Mouse (Mus musculus): ENCODE data around the gene Olfr1093.

Olfr1093 gene

DNA sequence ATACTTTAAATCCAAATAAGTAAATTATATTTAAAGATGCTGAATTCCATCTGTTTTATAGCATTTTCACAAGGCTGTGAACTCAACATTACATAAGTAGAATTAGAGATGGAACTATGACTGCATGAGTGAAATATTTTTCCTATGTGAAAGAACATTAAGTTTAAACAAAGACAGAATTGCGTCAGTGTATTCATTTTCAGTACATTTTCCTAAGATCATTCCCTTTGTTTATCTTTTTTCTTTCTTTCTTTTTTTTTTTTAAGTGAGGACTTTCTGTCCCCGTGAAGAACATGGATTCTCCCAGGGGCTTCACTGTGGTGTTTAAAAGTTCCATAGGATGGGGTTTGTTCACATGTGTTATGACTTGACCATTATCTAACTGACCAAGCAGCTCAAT lies at the start of gene Olfr1093:
TSS of gene Olfr1093 (plus strand) at position 301 of the 400 bp plus-strand sequence.
- no peak for DNase-seq (ENCODE audit: low spot score)

DNA sequence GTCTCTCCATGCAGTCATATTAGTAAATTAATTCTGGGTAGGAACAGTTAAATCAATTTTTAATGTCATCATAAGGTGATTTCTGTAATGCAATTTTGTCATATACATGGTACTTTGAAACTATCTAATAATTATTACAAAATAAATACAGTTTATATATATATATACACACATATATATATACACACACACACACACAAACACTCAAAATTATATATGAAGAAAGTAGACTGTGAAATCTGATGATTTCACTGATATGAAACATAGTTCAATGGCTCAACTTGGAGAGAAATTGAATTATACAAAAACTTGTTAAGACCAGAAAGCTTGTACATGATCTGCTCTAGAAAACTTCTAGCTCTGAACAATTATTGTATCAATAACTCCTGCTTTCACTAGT lies 48.7 kb upstream of the Olfr1093 start, which contains the start of gene Olfr1089:
TSS of gene Olfr1089 (minus strand) at position 101 of the 400 bp plus-strand sequence.
- no peak for DNase-seq (ENCODE audit: low spot score)

DNA sequence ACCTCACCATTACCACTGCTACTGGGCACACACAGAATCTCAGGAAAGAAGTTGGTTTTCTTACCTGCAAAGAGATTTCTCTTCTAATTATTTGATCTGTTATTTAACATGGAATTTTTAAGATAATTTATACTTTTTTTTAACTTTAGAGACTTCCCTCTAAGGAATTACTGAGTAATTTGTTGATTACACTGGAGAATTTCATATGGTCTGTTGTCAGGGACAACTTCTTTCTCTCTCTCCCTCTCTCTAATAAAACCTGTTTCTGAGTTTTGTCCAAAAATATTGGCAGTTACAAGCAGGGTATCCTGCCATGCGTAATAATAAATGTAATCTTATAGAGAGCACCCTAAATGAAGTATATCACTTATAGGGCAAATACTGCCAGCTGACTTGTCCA lies 23.4 kb upstream of the Olfr1093 start, which contains the start of gene Olfr1090:
TSS of gene Olfr1090 (minus strand) at position 101 of the 400 bp plus-strand sequence.
- no peak for DNase-seq (ENCODE audit: low spot score)

DNA sequence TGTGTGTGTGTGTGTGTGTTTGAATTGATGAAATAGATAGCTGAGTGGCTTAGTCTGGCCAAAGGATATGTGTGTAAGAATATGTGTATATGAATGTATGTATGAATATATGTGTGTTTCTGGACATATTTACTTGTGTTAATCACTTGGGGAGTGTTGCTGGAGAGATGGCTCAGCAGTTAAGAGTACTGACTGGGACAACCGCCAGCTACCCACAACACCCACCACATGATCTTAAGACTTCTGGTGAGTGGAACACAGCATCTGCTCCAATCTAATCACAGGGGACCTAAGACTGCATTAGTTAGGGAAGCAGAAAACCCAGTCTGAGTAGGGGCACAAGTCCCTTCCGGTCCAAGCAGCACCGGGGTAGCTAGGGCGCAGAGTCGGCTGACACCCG lies 21.2 kb upstream of the Olfr1093 start:
- no peak for DNase-seq (ENCODE audit: low spot score)

DNA sequence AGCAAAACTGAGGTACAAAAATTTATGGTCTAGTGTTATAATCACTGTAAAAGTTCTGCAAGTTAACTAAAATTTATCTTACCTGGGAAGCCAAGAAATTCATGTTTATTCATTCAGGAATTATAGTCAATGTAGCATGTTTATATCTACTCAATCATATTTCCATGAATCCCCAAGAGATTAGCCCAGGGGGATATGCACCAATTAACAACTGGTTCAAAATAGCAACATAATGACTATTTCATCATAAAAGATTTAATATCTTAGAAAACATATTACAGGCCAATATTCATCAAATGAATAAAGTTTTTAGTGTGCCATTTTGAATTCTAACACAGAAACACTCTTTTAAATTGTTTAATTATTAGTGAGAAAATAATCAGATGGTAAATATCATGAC lies 27.6 kb downstream of the Olfr1093 start, which contains the start of gene Olfr141:
TSS of gene Olfr141 (minus strand) at position 101 of the 400 bp plus-strand sequence.
- no peak for DNase-seq (ENCODE audit: low spot score)

DNA sequence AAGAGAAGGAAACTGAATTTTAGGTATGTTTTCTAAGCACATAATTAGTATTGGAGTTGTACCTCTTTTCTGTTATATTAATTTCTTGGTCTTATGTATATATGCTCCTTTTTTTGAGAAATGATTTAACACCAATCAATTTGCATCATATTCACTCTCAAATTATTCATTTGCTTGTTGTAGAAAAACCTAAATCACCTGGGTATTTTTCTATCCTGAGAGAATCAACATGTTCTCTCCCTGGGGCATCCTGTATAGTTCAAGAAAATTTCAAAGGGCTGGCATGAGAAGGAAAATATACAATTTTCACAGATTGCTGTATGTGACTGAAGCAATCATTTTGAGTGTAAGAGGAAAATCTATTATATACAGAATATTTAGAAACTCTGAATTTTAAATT lies 42.1 kb downstream of the Olfr1093 start, which contains the start of gene Olfr1094:
TSS of gene Olfr1094 (plus strand) at position 301 of the 400 bp plus-strand sequence.
- no peak for DNase-seq (ENCODE audit: low spot score)
